Mouse (Mus musculus) MEL (cell line): ENCODE data around the gene Macf1. TPM values are rescaled to one million over a fixed set of nuclear protein-coding genes. Genes with fewer than 3 reads are reported as not detected.
A peak's percentile ranks its signal among the peaks of the same experiment; 100 is the strongest.

Experiments
- DNase-seq: peaks from one replicate; pipeline ENCODE4 v3.0.0; 2011; ENCODE audit warnings: low read depth, low spot score
- H3K27ac ChIP-seq: 2 replicates; pipeline ENCODE4 v1.5.1; 2012; ENCODE audit warnings: low read depth, mild to moderate bottlenecking, control low read depth, low read length, moderate library complexity; ENCODE audit not compliant: control insufficient read depth
- H3K27me3 ChIP-seq, 2 experiments: fragments of 150-350 bp in 1 of 2; sonication (generic) in 1 of 2; 2 replicates each; pipeline ENCODE4 v1.6.1; 2012; ENCODE audit warnings: low read length in 2 of 2, mild to moderate bottlenecking in 2 of 2, improper control_type of control experiment in 1 of 2, moderate library complexity in 1 of 2; ENCODE audit not compliant: insufficient read depth in 2 of 2, control insufficient read depth in 1 of 2
- H3K36me3 ChIP-seq, 2 experiments: 2 replicates each; pipeline ENCODE4 v1.6.1; 2012 to 2014; ENCODE audit warnings: low read length in 2 of 2, improper control_type of control experiment in 1 of 2, inconsistent platforms in 1 of 2, mild to moderate bottlenecking in 1 of 2; ENCODE audit not compliant: insufficient read depth in 2 of 2, control insufficient read depth in 1 of 2
- H3K4me1 ChIP-seq, 2 experiments: fragments of 150-350 bp in 1 of 2; sonication (generic) in 1 of 2; 2 replicates each; pipeline ENCODE4 v1.6.1; 2012; ENCODE audit warnings: low read length in 2 of 2, improper control_type of control experiment in 1 of 2, mild to moderate bottlenecking in 1 of 2; ENCODE audit not compliant: insufficient read depth in 2 of 2, control insufficient read depth in 1 of 2
- H3K4me3 ChIP-seq, 2 experiments: fragments of 150-350 bp in 1 of 2; sonication (generic) in 1 of 2; 2 replicates each; pipeline ENCODE4 v1.5.1; 2012; ENCODE audit warnings: low read depth in 2 of 2, low read length in 2 of 2, mild to moderate bottlenecking in 2 of 2, moderate library complexity in 2 of 2, control low read depth in 1 of 2, improper control_type of control experiment in 1 of 2; ENCODE audit not compliant: control insufficient read depth in 1 of 2, insufficient read depth in 1 of 2
- H3K79me2 ChIP-seq: 2 replicates; pipeline ENCODE4 v1.6.1; 2012; ENCODE audit warnings: mild to moderate bottlenecking, low read length, moderate library complexity; ENCODE audit not compliant: control insufficient read depth, poor library complexity, insufficient read depth
- H3K9ac ChIP-seq: 2 replicates; pipeline ENCODE4 v1.6.1; 2012; ENCODE audit warnings: low read depth, mild to moderate bottlenecking, control low read depth, low read length, moderate library complexity; ENCODE audit not compliant: control insufficient read depth, poor library complexity, severe bottlenecking
- H3K9me3 ChIP-seq: fragments of 150-350 bp; sonication (generic); replicated peaks from 2 replicates; pipeline ENCODE4 v1.6.1; 2012; ENCODE audit warnings: mild to moderate bottlenecking, low read length, improper control_type of control experiment, moderate library complexity; ENCODE audit not compliant: insufficient read depth
- CHD1 ChIP-seq: IDR thresholded peaks from 2 replicates; pipeline ENCODE4 v1.6.1; 2012; ENCODE audit warnings: low read depth, mild to moderate bottlenecking, inconsistent platforms, low read length, improper control_type of control experiment
- CTCF ChIP-seq, 3 experiments: IDR thresholded peaks in 2 of 3; conservative IDR thresholded peaks in 1 of 3; 2 replicates each; pipeline ENCODE4 v1.5.1; 2011 to 2012; ENCODE audit warnings: low read length in 3 of 3, low read depth in 2 of 3, mild to moderate bottlenecking in 2 of 3, improper control_type of control experiment in 1 of 3, inconsistent platforms in 1 of 3, mixed read lengths in 1 of 3, moderate library complexity in 1 of 3; ENCODE audit not compliant: control insufficient read depth in 1 of 3, insufficient read depth in 1 of 3, poor library complexity in 1 of 3, severe bottlenecking in 1 of 3
- EP300 ChIP-seq, 2 experiments: IDR thresholded peaks; 2 replicates each; pipeline ENCODE4 v1.6.1; 2011; ENCODE audit warnings: improper control_type of control experiment in 2 of 2, low read length in 2 of 2, low read depth in 1 of 2, mild to moderate bottlenecking in 1 of 2
- ETS1 ChIP-seq: IDR thresholded peaks from 2 replicates; pipeline ENCODE4 v1.6.1; 2012; ENCODE audit warnings: low read depth, mild to moderate bottlenecking, inconsistent platforms, low read length, improper control_type of control experiment, moderate library complexity
- HCFC1 ChIP-seq: IDR thresholded peaks from 2 replicates; pipeline ENCODE4 v1.6.1; 2012; ENCODE audit warnings: low read depth, mild to moderate bottlenecking, inconsistent platforms, low read length, improper control_type of control experiment, moderate library complexity
- MXI1 ChIP-seq: IDR thresholded peaks from 2 replicates; pipeline ENCODE4 v1.6.1; 2011; ENCODE audit warnings: mild to moderate bottlenecking, low read depth, low read length, improper control_type of control experiment
- MYB ChIP-seq: IDR thresholded peaks from 2 replicates; pipeline ENCODE4 v1.6.1; 2011; ENCODE audit warnings: mild to moderate bottlenecking, low read depth, low read length, improper control_type of control experiment
- RAD21 ChIP-seq: IDR thresholded peaks from 2 replicates; pipeline ENCODE4 v1.6.1; 2011; ENCODE audit warnings: mild to moderate bottlenecking, low read depth, low read length, improper control_type of control experiment
- SIN3A ChIP-seq: IDR thresholded peaks from 2 replicates; pipeline ENCODE4 v1.6.1; 2012; ENCODE audit warnings: low read length, improper control_type of control experiment, inconsistent platforms
- SMC3 ChIP-seq: IDR thresholded peaks from 2 replicates; pipeline ENCODE4 v1.6.1; 2011; ENCODE audit warnings: low read depth, low read length, improper control_type of control experiment
- TCF12 ChIP-seq: IDR thresholded peaks from 2 replicates; pipeline ENCODE4 v1.6.1; 2014; ENCODE audit warnings: low read depth, mild to moderate bottlenecking, inconsistent platforms, low read length, improper control_type of control experiment, moderate library complexity
- UBTF ChIP-seq: IDR thresholded peaks from 2 replicates; pipeline ENCODE4 v1.6.1; 2012; ENCODE audit warnings: low read depth, mild to moderate bottlenecking, inconsistent platforms, low read length, improper control_type of control experiment, moderate library complexity, borderline replicate concordance; ENCODE audit not compliant: insufficient read depth
- ZC3H11A ChIP-seq: IDR thresholded peaks from 2 replicates; pipeline ENCODE4 v1.6.1; 2012; ENCODE audit warnings: low read depth, mild to moderate bottlenecking, inconsistent platforms, low read length, improper control_type of control experiment
- ZNF384 ChIP-seq: IDR thresholded peaks from 2 replicates; pipeline ENCODE4 v1.6.1; 2012; ENCODE audit warnings: low read depth, mild to moderate bottlenecking, inconsistent platforms, low read length, improper control_type of control experiment
- polyA plus RNA-seq, 2 experiments: library from polyadenylated mRNA; stranded (reverse) in 1 of 2; unstranded in 1 of 2; fragments of >175 nt in 1 of 2; fragments of >200 nt in 1 of 2; gene quantifications; 2 replicates each; pipeline versions ENCODE4 v1.2.1 to v1.2.4; 2012; ENCODE audit warnings: low replicate concordance in 2 of 2, low read depth in 1 of 2; ENCODE audit not compliant: insufficient read length in 2 of 2, insufficient read depth in 1 of 2, missing spikeins in 1 of 2
- total RNA-seq: library from RNA; depleted of rRNA; stranded (reverse); fragments of 300-350 nt; gene quantifications from 2 replicates; pipeline ENCODE4 v1.2.3, GENCODE M21; 2012

Gene Macf1
- total and polyA plus RNA-seq, 3 experiments, result 18.5 to 71.4 (median 60.8) TPM

- no peak overlapping the region for H3K4me3 ChIP-seq
- H3K27me3 ChIP-seq, result no peaks in the 10 kb centered on the region
- TF ChIP-seq CHD1, result no peak
- no peak for TF ChIP-seq EP300 (IDR thresholded peaks at IDR 0.05; ENCODE audit: low read depth in 1 of 2, low read length in 2 of 2)
- TF ChIP-seq TCF12, result no peak
- H3K4me1 ChIP-seq, result peaks cover 4% of the 10 kb centered on the region in 2 experiments; a peak in 1 of 4 replicates
- H3K79me2 ChIP-seq, result no peaks in the 10 kb centered on the region
- H3K9me3 ChIP-seq, result no peaks in the 10 kb centered on the region
- no peak overlapping the region for H3K9ac ChIP-seq
- peak; percentile 12 for DNase-seq
- H3K36me3 ChIP-seq, result peaks cover 0 to 8% of the 10 kb centered on the region in 2 experiments; a peak in 1 of 4 replicates
- no peak overlapping the region for H3K27ac ChIP-seq
These were observed 99.5 kb downstream of the Macf1 start for GRCm38 (mm10) chr4:123584720-123585093.

GRCm38 (mm10) chr4:123584084-123584719 is 100.0 kb downstream of the Macf1 start:
- H3K27me3 ChIP-seq, result no peaks in the 10 kb centered on the region
- no peak overlapping the region for H3K9ac ChIP-seq
- DNase-seq, result peak; percentile 53
- no peak overlapping the region for H3K27ac ChIP-seq
- no peak overlapping the region for H3K4me3 ChIP-seq
- H3K79me2 ChIP-seq, result no peaks in the 10 kb centered on the region
- peaks cover 4% of the 10 kb centered on the region in 2 experiments; a peak in 1 of 4 replicates for H3K4me1 ChIP-seq
- H3K36me3 ChIP-seq, result peaks cover 0 to 8% of the 10 kb centered on the region in 2 experiments; a peak in 1 of 4 replicates
- no peaks in the 10 kb centered on the region for H3K9me3 ChIP-seq
- TF ChIP-seq TCF12 (no peak), HCFC1 (no peak), MYB (no peak), MXI1 (0 out of 2 replicates have a peak, but pooled peaks have one; percentile 2), ETS1 (0 out of 2 replicates have a peak, but pooled peaks have one; percentile 13), ZC3H11A (peak; percentile 76), SMC3 (peak; percentile 73), SIN3A (0 out of 2 replicates have a peak, but pooled peaks have one; percentile 20), UBTF (no peak), ZNF384 (0 out of 2 replicates have a peak, but pooled peaks have one; percentile 13), RAD21 (peak; percentile 82), CTCF (IDR thresholded peaks at IDR 0.05 in 2 of 3, conservative IDR thresholded peaks at IDR 0.05 in 1 of 3; ENCODE audit: control insufficient read depth in 1 of 3, insufficient read depth in 1 of 3, low read depth in 2 of 3, low read length in 3 of 3, poor library complexity in 1 of 3, severe bottlenecking in 1 of 3) (peak; percentile 36 to 76 (median 50))
- TF ChIP-seq, all 39 proteins: peak for 8
